Mouse (Mus musculus): ENCODE measurements around the gene Skp1a.

DNA sequence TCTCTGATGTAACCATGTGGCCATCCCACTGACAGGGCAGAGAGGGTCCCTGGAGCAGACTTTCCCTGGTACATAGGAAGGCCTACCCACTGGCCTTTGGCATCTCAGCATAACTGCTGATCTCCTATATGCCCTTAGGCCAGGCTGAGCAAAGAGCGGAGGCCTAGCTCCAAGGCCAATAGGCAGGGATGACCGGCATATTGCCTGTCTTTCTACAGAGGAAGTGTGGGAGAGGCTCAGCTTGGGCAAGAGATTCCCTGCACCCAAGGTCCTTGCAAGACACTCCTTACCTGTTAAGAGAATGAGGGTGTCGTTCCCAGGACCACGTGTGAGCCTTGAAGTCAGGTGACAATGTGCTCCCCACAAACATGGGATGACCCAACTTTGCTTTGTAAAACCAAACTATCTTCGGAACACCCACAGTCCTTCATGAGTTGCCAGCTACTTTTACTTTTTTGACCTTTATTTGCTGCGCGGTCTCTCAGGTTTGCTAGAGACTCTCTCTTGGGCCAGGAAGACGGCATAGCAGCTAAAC lies 47.9 kb downstream of the Skp1a start:
- TF ChIP-seq CTCF (IDR thresholded peaks at IDR 0.05) = no peak
- no peak for TF ChIP-seq POLR2A (IDR thresholded peaks at IDR 0.05; ENCODE audit: insufficient read depth, low read depth, low read length)
- TF ChIP-seq EP300 (IDR thresholded peaks at IDR 0.05; ENCODE audit: insufficient read depth, low read depth, low read length) = no peak

Data from heart, adult 2 months (tissue).